Mouse (Mus musculus) forebrain, embryonic 16.5 days (tissue): ENCODE results near the gene 2610528A11Rik. TPM values are rescaled to one million over a fixed set of nuclear protein-coding genes. Genes with fewer than 3 reads are reported as not detected.

Source experiments
- ATAC-seq: fragments of 200-750 bp; cut with Nextera tagmentation; 2 replicates; pipeline ENCODE4 v1.8.0; 2017; ENCODE audit warnings: mild to moderate bottlenecking, moderate library complexity
- H3K27ac ChIP-seq: fragments of 300-500 bp; sonication (generic); 2 replicates; pipeline ENCODE4 v1.5.1; 2014; ENCODE audit warnings: low read length, control low read depth
- H3K27me3 ChIP-seq: fragments of 300-500 bp; sonication (generic); replicated peaks from 2 replicates; pipeline ENCODE4 v1.6.1; 2014; ENCODE audit warnings: low read length; ENCODE audit not compliant: control insufficient read depth, insufficient read depth
- H3K36me3 ChIP-seq: fragments of 300-500 bp; sonication (generic); 2 replicates; pipeline ENCODE4 v1.6.1; 2014; ENCODE audit not compliant: control insufficient read depth, insufficient read depth
- H3K4me1 ChIP-seq: fragments of 300-500 bp; sonication (generic); replicated peaks from 2 replicates; pipeline ENCODE4 v1.6.1; 2014; ENCODE audit warnings: low read length; ENCODE audit not compliant: control insufficient read depth, insufficient read depth
- H3K4me2 ChIP-seq: fragments of 300-500 bp; sonication (generic); 2 replicates; pipeline ENCODE4 v1.6.1; 2014; ENCODE audit warnings: mild to moderate bottlenecking, low read length, control low read depth
- H3K4me3 ChIP-seq: fragments of 300-500 bp; sonication (generic); replicated peaks from 2 replicates; pipeline ENCODE4 v1.5.1; 2014; ENCODE audit warnings: mild to moderate bottlenecking, low read length, control low read depth
- H3K9ac ChIP-seq: fragments of 300-500 bp; sonication (generic); replicated peaks from 2 replicates; pipeline ENCODE4 v1.6.1; 2014; ENCODE audit warnings: low read depth, low read length, control low read depth
- H3K9me3 ChIP-seq: fragments of 300-500 bp; sonication (generic); 2 replicates; pipeline ENCODE4 v1.6.1; 2016; ENCODE audit warnings: low read length; ENCODE audit not compliant: control insufficient read depth
- WGBS: fragments of 180-500 bp; shearing (Covaris S2); extraction: QIAGEN DNeasy Blood & Tissue Kit; methylation state at CpG from one replicate; pipeline ENCODE4 v1.1.7; 2014; 5-methylcytosine and 5-hydroxymethylcytosine counted together
- polyA plus RNA-seq: library from polyadenylated mRNA; unstranded; fragments of >200 nt; fragmentation: Nextera tagmentation; extraction: Ambion mirVana; gene quantifications from 2 replicates; pipeline ENCODE4 v1.2.1, GENCODE M21; 2015

The 2610528A11Rik gene
- polyA plus RNA-seq, 1 experiment from 2014 or later, result not detected

GRCm38 (mm10) chr14:37134304-37135126 lies 20.7 kb upstream of the 2610528A11Rik start:
- Histone ChIP-seq H3K9me3 (no peaks in the 10 kb centered on the region), H3K27ac (peak overlapping the region; percentile 54), H3K9ac (peak overlapping the region; percentile 88), H3K4me2 (peak overlapping the region; percentile 72), H3K4me1 (peaks cover 3% of the 10 kb centered on the region; the same call in 1 of the 2 replicates), H3K27me3 (no peaks in the 10 kb centered on the region), H3K4me3 (peak overlapping the region; percentile 83), H3K36me3 (peaks cover 18% of the 10 kb centered on the region)
- no peak for ATAC-seq
- WGBS, result 2% methylated on average over 36 of the region's 40 CpGs

GRCm38 (mm10) chr14:37127652-37128051 lies 13.8 kb upstream of the 2610528A11Rik start:
- Histone ChIP-seq H3K4me3 (no peak overlapping the region), H3K4me1 (no peaks in the 10 kb centered on the region), H3K4me2 (no peak overlapping the region), H3K27me3 (no peaks in the 10 kb centered on the region), H3K9me3 (no peaks in the 10 kb centered on the region), H3K27ac (no peak overlapping the region), H3K9ac (no peak overlapping the region), H3K36me3 (peaks cover 49% of the 10 kb centered on the region)
- 43% methylated on average over 4 of the region's 4 CpGs for WGBS
- no peak for ATAC-seq

- Histone ChIP-seq H3K36me3 (peaks cover 15% of the 10 kb centered on the region), H3K9me3 (no peaks in the 10 kb centered on the region), H3K27ac (no peak overlapping the region), H3K4me2 (no peak overlapping the region), H3K4me3 (no peak overlapping the region), H3K27me3 (no peaks in the 10 kb centered on the region), H3K4me1 (no peaks in the 10 kb centered on the region), H3K9ac (no peak overlapping the region)
- no peak for ATAC-seq
- WGBS, result 96% methylated on average over 4 of the region's 4 CpGs
Measured at GRCm38 (mm10) chr14:37119233-37119632, 5.4 kb upstream of the 2610528A11Rik start.

- H3K9me3 ChIP-seq, result no peaks in the 10 kb centered on the region
- no peak overlapping the region for H3K4me3 ChIP-seq
- no peaks in the 10 kb centered on the region for H3K4me1 ChIP-seq
- no peak for ATAC-seq
- 93% methylated on average over 7 of the region's 7 CpGs for whole genome bisulfite sequencing
- no peaks in the 10 kb centered on the region for H3K27me3 ChIP-seq
- no peak overlapping the region for H3K27ac ChIP-seq
- H3K9ac ChIP-seq, result no peak overlapping the region
- H3K4me2 ChIP-seq, result no peak overlapping the region
- no peaks in the 10 kb centered on the region for H3K36me3 ChIP-seq
Measured at GRCm38 (mm10) chr14:37112931-37113330, 891 bp downstream of the 2610528A11Rik start.

GRCm38 (mm10) chr14:37111371-37111770 lies 2.5 kb downstream of the 2610528A11Rik start:
- no peaks in the 10 kb centered on the region for H3K36me3 ChIP-seq
- no peak overlapping the region for H3K9ac ChIP-seq
- no peaks in the 10 kb centered on the region for H3K4me1 ChIP-seq
- no peak for ATAC-seq
- H3K4me3 ChIP-seq, result no peak overlapping the region
- H3K9me3 ChIP-seq, result no peaks in the 10 kb centered on the region
- H3K27ac ChIP-seq, result no peak overlapping the region
- no peaks in the 10 kb centered on the region for H3K27me3 ChIP-seq
- H3K4me2 ChIP-seq, result no peak overlapping the region

GRCm38 (mm10) chr14:37110456-37110855 lies 3.4 kb downstream of the 2610528A11Rik start:
- H3K27ac ChIP-seq, result no peak overlapping the region
- H3K9ac ChIP-seq, result no peak overlapping the region
- peaks cover 3% of the 10 kb centered on the region for H3K4me1 ChIP-seq
- ATAC-seq, result no peak
- no peaks in the 10 kb centered on the region for H3K9me3 ChIP-seq
- no peak overlapping the region for H3K4me3 ChIP-seq
- no peaks in the 10 kb centered on the region for H3K36me3 ChIP-seq
- no peaks in the 10 kb centered on the region for H3K27me3 ChIP-seq
- WGBS, result 86% methylated on average over 2 of the region's 2 CpGs
- H3K4me2 ChIP-seq, result no peak overlapping the region

GRCm38 (mm10) chr14:37109975-37110374 lies 3.8 kb downstream of the 2610528A11Rik start:
- no peak for ATAC-seq
- Histone ChIP-seq H3K27me3 (no peaks in the 10 kb centered on the region), H3K27ac (no peak overlapping the region), H3K4me3 (no peak overlapping the region), H3K4me1 (peaks cover 3% of the 10 kb centered on the region), H3K9me3 (no peaks in the 10 kb centered on the region), H3K36me3 (no peaks in the 10 kb centered on the region), H3K9ac (no peak overlapping the region), H3K4me2 (no peak overlapping the region)
- WGBS, result 80% methylated on average over 9 of the region's 9 CpGs

- 91% methylated on average over 8 of the region's 8 CpGs for WGBS
- H3K4me3 ChIP-seq, result no peak overlapping the region
Measured at GRCm38 (mm10) chr14:37109460-37109859, 4.4 kb downstream of the 2610528A11Rik start.

GRCm38 (mm10) chr14:37105846-37106245 lies 8.0 kb downstream of the 2610528A11Rik start:
- Histone ChIP-seq H3K9ac (no peak overlapping the region), H3K27me3 (no peaks in the 10 kb centered on the region), H3K27ac (no peak overlapping the region), H3K36me3 (no peaks in the 10 kb centered on the region), H3K4me3 (no peak overlapping the region), H3K9me3 (no peaks in the 10 kb centered on the region), H3K4me1 (peaks cover 3% of the 10 kb centered on the region), H3K4me2 (no peak overlapping the region)
- ATAC-seq, result 0 out of 2 replicates have a peak, but pooled peaks have one; percentile 15
- WGBS, result 38% methylated on average over 7 of the region's 7 CpGs

More at GRCm38 (mm10) chr14:37109460-37109859, 4.4 kb downstream of the 2610528A11Rik start:
- peaks cover 3% of the 10 kb centered on the region for H3K4me1 ChIP-seq
- no peaks in the 10 kb centered on the region for H3K36me3 ChIP-seq
- H3K27me3 ChIP-seq, result no peaks in the 10 kb centered on the region
- no peak overlapping the region for H3K27ac ChIP-seq
- no peak overlapping the region for H3K4me2 ChIP-seq
- no peaks in the 10 kb centered on the region for H3K9me3 ChIP-seq
- no peak overlapping the region for H3K9ac ChIP-seq
- no peak for ATAC-seq
